Mouse (Mus musculus) urinary bladder, postnatal 14 days (tissue): ENCODE results near the gene Rdh8.
A peak's percentile ranks its signal among the peaks of the same experiment; 100 is the strongest.
"Not testable (repeated sequence)": the region's sequence is repeated elsewhere in the genome, so short reads cannot be mapped to it uniquely, and the experiment has no call there.

Source experiments
- DNase-seq: peaks from one replicate; pipeline ENCODE4 v3.0.0; 2021; ENCODE audit warnings: low spot score

The Rdh8 gene

GRCm38 (mm10) chr9:20818236-20818635 is at the start of gene Rdh8:
Gene Rdh8 (plus strand): TSS chr9:20818503.
- DNase-seq, result no peak

DNA sequence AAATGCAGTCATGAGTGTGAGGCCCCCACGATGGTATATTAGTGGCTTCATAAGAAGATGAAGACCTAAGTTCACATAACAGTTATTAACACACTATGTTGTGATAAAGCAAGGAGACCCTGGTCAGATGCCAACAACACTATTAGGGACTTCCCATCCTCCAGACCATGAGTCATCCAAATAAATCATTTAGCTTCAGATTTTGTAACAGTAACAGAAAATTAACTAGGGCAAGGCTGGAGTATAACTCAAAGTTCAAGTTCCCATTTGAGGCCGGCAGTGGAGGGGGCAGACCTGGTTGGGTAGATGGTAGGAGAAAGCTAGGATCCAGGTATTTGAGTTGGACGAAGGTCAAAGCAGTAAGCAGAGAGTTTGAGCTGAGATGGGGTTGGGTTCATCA is 37.0 kb upstream of the Rdh8 start:
- no peak for DNase-seq

DNA sequence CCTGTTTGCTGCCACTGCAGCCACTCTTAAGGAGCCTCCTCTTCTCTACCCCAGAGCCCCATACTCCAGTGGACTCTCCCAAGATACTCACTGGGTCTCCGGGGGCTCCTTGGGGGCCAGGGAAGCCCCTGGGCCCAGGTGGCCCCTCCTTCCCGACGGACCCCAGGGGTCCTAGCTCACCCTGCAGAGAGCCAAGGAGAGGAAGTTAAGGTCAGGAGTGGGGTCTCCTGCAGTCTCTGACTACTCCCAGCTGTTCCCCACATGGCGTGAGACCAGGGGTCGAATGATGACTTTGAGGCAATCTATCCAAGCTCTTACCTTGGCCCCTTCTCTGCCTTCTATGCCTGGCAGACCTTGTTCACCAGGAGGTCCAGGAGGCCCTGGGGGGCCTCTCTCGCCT is 33.2 kb upstream of the Rdh8 start:
- no peak for DNase-seq

DNA sequence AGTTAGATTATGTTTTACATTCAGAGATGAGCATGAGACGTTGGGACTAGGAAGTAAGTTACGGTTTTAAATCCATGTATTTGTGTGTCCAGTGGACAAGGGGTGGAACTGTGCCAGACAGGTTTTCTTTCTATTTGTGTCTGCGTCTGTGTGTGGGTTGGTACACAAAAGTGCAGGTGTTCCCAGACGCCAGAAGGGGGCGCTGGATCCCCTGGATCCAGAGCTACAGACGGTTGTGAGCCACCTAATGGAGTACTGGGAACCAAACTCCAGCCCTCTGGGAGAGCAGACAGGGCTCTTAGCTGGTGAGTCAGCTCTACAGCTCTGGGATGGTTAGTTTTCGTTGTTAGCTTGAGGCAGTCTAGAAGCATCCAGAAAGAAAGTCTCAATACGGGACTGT is 30.3 kb upstream of the Rdh8 start:
- no peak for DNase-seq

DNA sequence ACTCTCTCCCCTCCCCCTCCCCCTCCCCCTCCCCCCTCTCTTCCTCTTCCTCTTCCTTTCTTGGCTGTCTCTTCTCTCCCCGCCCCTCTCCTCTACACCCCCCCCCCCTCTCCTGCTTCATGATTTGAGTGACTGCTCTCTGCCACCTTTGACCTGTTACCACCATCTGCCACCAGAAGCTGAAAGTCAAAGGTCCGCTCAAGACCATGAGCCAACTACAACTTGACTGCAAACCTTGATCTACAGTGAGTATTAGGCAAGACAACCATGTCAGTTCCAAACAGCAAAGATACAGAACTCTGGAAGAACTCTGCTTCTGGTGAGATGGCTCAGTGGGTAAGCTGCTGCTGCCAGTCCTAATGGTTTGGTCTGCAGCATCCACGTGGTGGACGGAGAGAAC is 28.7 kb upstream of the Rdh8 start:
- DNase-seq, result no peak

- no peak for DNase-seq
Measured at GRCm38 (mm10) chr9:20790345-20790744, 28.0 kb upstream of the Rdh8 start.

DNA sequence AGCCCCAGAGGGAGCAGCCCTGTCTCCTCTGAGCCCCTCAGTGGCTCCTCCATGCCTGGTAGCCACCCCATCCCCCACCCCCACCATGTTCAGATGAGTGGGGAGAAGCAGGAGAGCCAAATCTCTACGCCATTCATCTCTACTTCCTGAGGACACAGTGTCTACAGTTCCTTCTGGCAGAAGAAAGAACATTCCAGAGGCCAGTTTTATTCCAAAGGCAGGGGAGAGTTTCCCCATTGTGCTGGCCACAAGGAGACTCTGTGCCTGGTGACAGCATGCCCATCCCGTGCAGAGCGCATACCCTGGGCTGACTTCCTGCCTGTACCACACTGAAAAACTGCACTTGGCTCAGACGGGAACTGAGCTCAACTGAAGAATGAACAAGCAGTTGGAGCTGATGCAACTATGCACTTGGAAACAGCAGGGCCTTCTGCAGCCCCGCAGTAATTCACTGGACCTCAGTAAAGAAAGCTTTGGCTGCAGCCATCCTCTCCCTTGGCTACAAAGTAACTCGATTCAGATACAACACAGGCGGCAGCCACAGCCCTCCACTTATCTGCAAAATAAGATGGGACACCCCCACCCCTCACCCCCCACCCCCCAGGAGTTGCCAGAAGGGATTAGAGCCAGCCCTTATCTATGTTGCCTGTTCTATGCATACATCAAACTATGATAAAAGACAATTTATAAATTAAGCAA is 24.0 kb upstream of the Rdh8 start:
- DNase-seq, result peak; percentile 45

GRCm38 (mm10) chr9:20804266-20805158 is 13.8 kb upstream of the Rdh8 start:
- DNase-seq, result peak; percentile 69

DNA sequence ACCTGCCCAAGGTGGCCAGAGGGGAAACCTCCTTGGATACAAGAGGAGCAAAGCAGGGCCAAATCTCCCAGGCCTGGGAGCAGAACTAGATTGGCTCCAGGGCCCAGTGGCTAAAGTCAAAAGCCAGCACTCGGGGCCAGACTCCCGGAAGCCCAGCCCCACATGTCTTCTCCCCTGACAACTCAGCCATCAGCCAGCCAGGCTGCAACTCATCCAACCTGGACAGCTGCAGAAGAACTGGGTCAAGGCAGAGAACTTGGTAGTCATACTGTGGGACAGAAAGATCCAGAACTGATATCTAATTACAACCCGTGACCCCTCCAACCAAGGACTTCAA is 13.2 kb upstream of the Rdh8 start:
- DNase-seq, result peak; percentile 31

GRCm38 (mm10) chr9:20805706-20806105 is 12.6 kb upstream of the Rdh8 start:
- DNase-seq, result no peak

- peak; percentile 15 for DNase-seq
Measured at GRCm38 (mm10) chr9:20810271-20810670, 8.0 kb upstream of the Rdh8 start.

DNA sequence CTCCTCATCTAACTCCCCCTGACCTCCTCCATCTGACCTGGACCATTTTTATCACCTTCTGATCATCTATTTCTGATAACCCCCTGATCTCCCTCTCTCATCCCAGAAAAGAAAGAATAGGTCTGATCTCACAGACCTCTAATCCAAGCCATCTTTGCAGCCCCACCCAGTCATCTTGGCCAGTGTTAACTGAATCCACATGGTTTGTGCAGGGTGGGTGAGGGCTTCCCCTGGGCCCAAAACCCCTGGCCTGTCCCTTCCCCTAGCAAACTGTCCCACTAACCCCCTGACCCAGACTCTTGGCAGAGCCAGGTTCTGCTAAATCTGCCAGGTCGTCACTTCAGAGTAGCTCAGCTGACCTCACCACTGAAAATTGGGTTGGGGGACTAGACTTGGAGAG is 7.5 kb upstream of the Rdh8 start:
- DNase-seq, result no peak

DNA sequence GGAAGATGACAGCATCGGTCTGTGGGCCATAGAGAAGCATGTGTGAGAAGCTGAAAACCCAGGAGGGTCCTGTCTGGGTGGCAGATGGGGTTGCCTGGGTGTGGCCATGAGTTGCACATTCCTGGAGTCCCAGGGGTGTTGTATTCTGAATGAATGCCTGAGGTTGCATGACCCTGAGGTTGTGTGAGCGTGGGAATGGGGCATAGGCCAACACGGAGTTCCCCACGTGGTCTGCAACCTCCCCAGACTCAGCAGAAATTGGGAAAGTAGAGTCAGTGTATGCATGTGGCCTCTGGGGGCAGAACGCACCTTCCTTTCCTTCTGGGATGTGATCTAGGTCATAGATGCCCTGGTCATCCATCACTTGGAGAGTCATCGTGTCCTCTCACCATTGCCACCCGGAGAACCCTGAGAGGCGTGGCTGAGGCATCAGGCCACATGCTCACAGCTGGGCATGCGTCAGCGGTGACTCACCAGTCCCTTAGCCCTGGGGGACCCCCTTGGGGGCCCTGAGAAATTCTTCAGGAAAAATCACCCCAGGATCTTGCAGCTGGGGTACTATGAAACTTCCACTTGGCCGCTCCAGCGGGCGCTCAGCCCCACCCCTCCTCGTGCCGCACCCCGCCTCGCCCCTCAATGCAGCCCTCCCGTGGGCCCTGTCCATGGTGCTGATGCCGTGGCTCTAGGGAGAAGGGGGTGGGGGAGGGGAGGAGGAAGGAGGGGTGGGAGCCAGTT is 5.6 kb upstream of the Rdh8 start:
- peak; percentile 36 for DNase-seq

GRCm38 (mm10) chr9:20814521-20815272 is 3.6 kb upstream of the Rdh8 start, which contains the start of gene Col5a3:
Gene Col5a3 (minus strand): TSS chr9:20815067.
- DNase-seq, result peak; percentile 71

GRCm38 (mm10) chr9:20820001-20820400 is 1.7 kb downstream of the Rdh8 start:
- no peak for DNase-seq

GRCm38 (mm10) chr9:20822821-20823220 is 4.5 kb downstream of the Rdh8 start:
- DNase-seq, result no peak

- peak; percentile 14 for DNase-seq
Measured at GRCm38 (mm10) chr9:20825781-20826180, 7.5 kb downstream of the Rdh8 start.

GRCm38 (mm10) chr9:20828127-20828526 is 9.8 kb downstream of the Rdh8 start:
- DNase-seq, result no peak

DNA sequence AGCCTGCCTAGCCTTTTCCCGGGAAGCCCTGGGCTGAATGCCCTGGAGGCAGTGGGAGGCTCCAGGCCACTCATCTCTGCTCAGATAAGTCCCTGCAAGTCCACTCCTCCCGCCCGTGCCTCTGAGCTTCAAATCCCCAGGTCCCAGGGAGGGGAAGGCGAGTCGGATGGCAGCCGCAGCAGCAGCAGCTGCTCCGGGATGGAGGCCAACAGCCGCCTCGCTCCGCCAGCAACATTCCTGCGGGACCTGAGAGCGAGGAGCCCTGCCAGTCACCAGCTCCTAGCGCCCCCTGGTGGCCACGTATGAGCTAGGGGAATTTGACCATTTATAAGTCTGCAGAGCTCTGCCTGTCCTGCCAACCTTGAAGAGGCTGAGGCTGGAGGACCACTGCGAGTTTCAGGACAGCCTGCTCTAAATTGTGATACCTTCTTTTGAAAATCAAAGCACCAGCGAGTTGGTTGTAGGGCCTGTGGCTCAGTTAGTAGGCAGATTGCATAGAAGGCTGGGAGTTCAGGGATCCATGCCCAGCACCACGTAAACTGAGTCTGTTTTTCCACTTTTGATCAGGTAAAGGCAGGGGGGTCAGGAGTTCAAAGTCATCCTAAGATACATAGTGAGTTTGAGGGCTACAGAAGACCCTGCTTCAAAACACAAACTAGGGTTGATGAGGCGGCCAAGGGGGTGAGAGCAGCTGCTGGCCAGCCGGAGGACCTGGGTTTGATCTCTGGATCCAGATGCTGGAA is 12.8 kb downstream of the Rdh8 start:
- DNase-seq, result peak; percentile 97

GRCm38 (mm10) chr9:20834881-20835280 is 16.6 kb downstream of the Rdh8 start:
- DNase-seq, result no peak

DNA sequence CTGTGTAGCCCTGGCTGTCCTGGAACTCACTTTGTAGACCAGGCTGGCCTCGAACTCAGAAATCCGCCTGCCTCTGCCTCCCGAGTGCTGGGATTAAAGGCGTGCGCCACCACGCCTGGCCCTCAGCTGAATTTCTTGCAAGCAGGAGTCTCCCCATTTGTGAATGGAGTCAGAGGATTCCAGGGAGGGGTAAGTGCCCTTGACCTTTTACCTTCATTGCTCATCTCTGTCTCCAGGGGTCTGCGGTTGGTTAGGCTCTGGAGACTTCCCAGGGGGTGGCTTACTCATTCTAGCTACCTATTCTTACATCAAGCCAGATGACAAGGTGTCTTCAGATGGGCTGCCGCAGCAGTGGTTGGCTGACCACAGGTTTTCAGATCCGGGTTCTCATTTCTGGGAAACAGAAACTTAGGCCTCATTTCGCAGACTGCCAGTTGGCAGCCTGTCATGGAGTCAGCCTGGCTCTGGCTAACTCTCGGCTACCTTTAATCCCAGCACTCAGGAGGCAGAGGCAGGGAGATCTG is 17.2 kb downstream of the Rdh8 start:
- not testable (repeated sequence) for DNase-seq
